Mouse (Mus musculus): ENCODE results near the gene Olfr420. TPM values are rescaled to one million over a fixed set of nuclear protein-coding genes. Genes with fewer than 3 reads are reported as not detected.

Gene Olfr420
- polyA plus RNA-seq, 1 experiment from 2014 or later: not detected

- Histone ChIP-seq H3K27me3 (replicated peaks; ENCODE audit: insufficient read depth, low read length) (no peaks in the 10 kb centered on the region), H3K9me3 (ENCODE audit: low read length) (no peaks in the 10 kb centered on the region), H3K9ac (replicated peaks; ENCODE audit: low read depth) (no peak overlapping the region), H3K4me1 (ENCODE audit: insufficient read depth, low read depth, low read length) (no peaks in the 10 kb centered on the region), H3K4me3 (ENCODE audit: low read depth, low read length) (no peak overlapping the region), H3K36me3 (ENCODE audit: insufficient read depth, low read length) (no peaks in the 10 kb centered on the region), H3K4me2 (replicated peaks; ENCODE audit: low read depth, low read length) (no peak overlapping the region), H3K27ac (ENCODE audit: low read length) (no peak overlapping the region)
- ATAC-seq (no peak), DNase-seq (ENCODE audit: low spot score) (no peak)
- TF ChIP-seq EP300 (IDR thresholded peaks at IDR 0.05) (no peak), CTCF (IDR thresholded peaks at IDR 0.05) (no peak)
- 67% methylated on average over 3 of the region's 3 CpGs for WGBS
These were observed 2.2 kb downstream of the Olfr420 start for GRCm38 (mm10) chr1:174157622-174158021.

DNA sequence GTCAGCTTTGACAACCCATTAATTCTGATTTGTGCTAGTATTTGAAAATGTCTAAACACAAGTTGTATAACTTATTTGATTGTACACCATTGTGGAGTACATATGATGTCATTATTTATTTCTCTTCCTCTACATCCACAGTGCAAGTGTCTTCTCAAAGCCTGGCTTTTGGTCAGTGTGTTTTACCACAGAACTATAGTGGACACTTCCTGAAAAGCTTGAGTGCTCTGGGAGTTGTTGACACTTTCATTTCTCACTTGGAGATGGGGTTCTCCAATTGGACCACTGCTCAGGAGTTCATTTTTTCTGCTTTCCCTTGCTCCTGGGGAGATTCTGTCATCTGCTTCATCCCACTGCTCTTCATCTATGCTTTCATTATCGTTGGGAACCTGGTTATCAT, 3.1 kb downstream of the Olfr420 start:
- Histone ChIP-seq H3K4me2 (replicated peaks; ENCODE audit: low read depth, low read length) (no peak overlapping the region), H3K27ac (ENCODE audit: low read length) (no peak overlapping the region), H3K9me3 (ENCODE audit: low read length) (no peaks in the 10 kb centered on the region), H3K4me3 (ENCODE audit: low read depth, low read length) (no peak overlapping the region), H3K36me3 (ENCODE audit: insufficient read depth, low read length) (no peaks in the 10 kb centered on the region), H3K4me1 (ENCODE audit: insufficient read depth, low read depth, low read length) (no peaks in the 10 kb centered on the region), H3K9ac (replicated peaks; ENCODE audit: low read depth) (no peak overlapping the region), H3K27me3 (replicated peaks; ENCODE audit: insufficient read depth, low read length) (no peaks in the 10 kb centered on the region)
- TF ChIP-seq CTCF (IDR thresholded peaks at IDR 0.05) (no peak), EP300 (IDR thresholded peaks at IDR 0.05) (no peak)
- DNase-seq (ENCODE audit: low spot score): no peak
- no peak for ATAC-seq
- 76% methylated on average over 1 of the region's 1 CpGs for WGBS

DNA sequence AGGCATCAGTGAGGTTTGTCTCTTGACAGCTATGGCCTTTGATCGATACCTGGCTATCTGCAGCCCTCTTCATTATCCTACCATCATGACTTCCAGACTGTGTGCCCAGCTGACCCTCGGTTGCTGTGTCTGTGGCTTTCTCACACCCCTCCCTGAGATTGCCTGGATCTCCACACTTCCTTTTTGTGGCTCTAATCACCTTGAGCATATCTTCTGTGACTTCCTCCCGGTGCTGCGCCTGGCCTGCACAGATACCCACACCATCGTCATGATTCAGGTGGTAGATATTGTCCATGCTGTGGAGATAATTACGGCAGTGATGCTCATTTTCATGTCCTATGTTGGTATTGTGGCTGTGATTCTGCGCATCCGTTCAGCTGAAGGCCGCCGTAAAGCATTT, 3.7 kb downstream of the Olfr420 start:
- H3K4me3 ChIP-seq (ENCODE audit: low read depth, low read length): no peak overlapping the region
- no peaks in the 10 kb centered on the region for H3K27me3 ChIP-seq (replicated peaks; ENCODE audit: insufficient read depth, low read length)
- DNase-seq (ENCODE audit: low spot score) (no peak), ATAC-seq (no peak)
- no peaks in the 10 kb centered on the region for H3K4me1 ChIP-seq (ENCODE audit: insufficient read depth, low read depth, low read length)
- TF ChIP-seq EP300 (IDR thresholded peaks at IDR 0.05): no peak
- TF ChIP-seq CTCF (IDR thresholded peaks at IDR 0.05): no peak
- H3K9me3 ChIP-seq (ENCODE audit: low read length): no peaks in the 10 kb centered on the region
- no peak overlapping the region for H3K4me2 ChIP-seq (replicated peaks; ENCODE audit: low read depth, low read length)
- H3K36me3 ChIP-seq (ENCODE audit: insufficient read depth, low read length): no peaks in the 10 kb centered on the region
- no peak overlapping the region for H3K27ac ChIP-seq (ENCODE audit: low read length)
- H3K9ac ChIP-seq (replicated peaks; ENCODE audit: low read depth): no peak overlapping the region
- WGBS: 89% methylated on average over 10 of the region's 10 CpGs

DNA sequence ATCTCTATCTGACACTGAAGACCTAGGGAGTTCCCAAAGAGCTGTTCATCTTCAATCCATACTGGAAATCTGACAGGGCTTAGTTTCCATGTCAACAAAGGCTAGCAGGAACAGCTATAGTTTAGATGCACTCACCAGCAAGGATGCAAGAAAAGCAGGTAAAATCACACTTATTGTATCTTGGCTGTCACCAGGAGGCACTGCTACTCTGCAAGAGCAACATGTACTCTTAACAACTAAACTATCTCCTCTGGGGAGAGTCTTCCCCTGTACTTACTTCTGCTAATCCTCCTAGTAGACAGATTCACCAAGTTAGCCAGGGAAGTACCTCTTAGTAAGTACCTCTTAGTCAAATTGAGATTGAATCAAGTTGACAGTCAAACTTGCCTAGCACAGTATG, 13.6 kb downstream of the Olfr420 start:
- no peaks in the 10 kb centered on the region for H3K4me1 ChIP-seq (ENCODE audit: insufficient read depth, low read depth, low read length)
- ATAC-seq (no peak), DNase-seq (ENCODE audit: low spot score) (no peak)
- H3K36me3 ChIP-seq (ENCODE audit: insufficient read depth, low read length): no peaks in the 10 kb centered on the region
- no peak overlapping the region for H3K4me3 ChIP-seq (ENCODE audit: low read depth, low read length)
- H3K27me3 ChIP-seq (replicated peaks; ENCODE audit: insufficient read depth, low read length): no peaks in the 10 kb centered on the region
- H3K27ac ChIP-seq (ENCODE audit: low read length): no peak overlapping the region
- TF ChIP-seq EP300 (IDR thresholded peaks at IDR 0.05) (no peak), CTCF (IDR thresholded peaks at IDR 0.05) (no peak)
- no peaks in the 10 kb centered on the region for H3K9me3 ChIP-seq (ENCODE audit: low read length)
- no peak overlapping the region for H3K9ac ChIP-seq (replicated peaks; ENCODE audit: low read depth)
- H3K4me2 ChIP-seq (replicated peaks; ENCODE audit: low read depth, low read length): no peak overlapping the region

- WGBS: 46% methylated on average over 5 of the region's 5 CpGs
- H3K27ac ChIP-seq (ENCODE audit: low read length): no peak overlapping the region
These were observed 15.5 kb downstream of the Olfr420 start for GRCm38 (mm10) chr1:174170706-174171501.

DNA sequence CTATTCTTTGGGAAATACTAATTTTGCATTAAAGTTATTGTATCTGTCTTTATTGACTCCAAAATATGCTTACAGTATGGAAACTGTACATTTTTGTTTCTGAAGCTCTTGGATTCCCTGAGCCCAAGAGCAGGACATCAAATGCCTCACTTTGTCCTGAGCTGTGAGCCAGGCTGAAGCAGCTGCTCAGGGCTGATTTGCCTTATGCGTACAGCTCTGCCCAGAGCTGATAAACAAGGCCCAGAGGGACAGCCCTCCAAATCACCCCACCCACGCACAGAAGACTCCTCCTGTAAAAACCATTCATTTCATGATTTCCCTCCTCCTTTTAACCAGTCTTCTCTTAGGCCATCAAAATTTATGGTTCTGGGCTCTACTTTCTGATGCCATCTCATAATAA, 16.1 kb downstream of the Olfr420 start:
- 48% methylated on average over 2 of the region's 2 CpGs for WGBS
- H3K4me3 ChIP-seq (ENCODE audit: low read depth, low read length): no peak overlapping the region
- no peak overlapping the region for H3K4me2 ChIP-seq (replicated peaks; ENCODE audit: low read depth, low read length)
- DNase-seq (ENCODE audit: low spot score) (no peak), ATAC-seq (peak; percentile 50)
- H3K27ac ChIP-seq (ENCODE audit: low read length): no peak overlapping the region
- no peak overlapping the region for H3K9ac ChIP-seq (replicated peaks; ENCODE audit: low read depth)
- H3K9me3 ChIP-seq (ENCODE audit: low read length): no peaks in the 10 kb centered on the region
- TF ChIP-seq EP300 (IDR thresholded peaks at IDR 0.05) (no peak), CTCF (IDR thresholded peaks at IDR 0.05) (no peak)
- no peaks in the 10 kb centered on the region for H3K27me3 ChIP-seq (replicated peaks; ENCODE audit: insufficient read depth, low read length)
- H3K36me3 ChIP-seq (ENCODE audit: insufficient read depth, low read length): no peaks in the 10 kb centered on the region
- H3K4me1 ChIP-seq (ENCODE audit: insufficient read depth, low read depth, low read length): no peaks in the 10 kb centered on the region

More at GRCm38 (mm10) chr1:174170706-174171501, 15.5 kb downstream of the Olfr420 start:
- H3K4me2 ChIP-seq (replicated peaks; ENCODE audit: low read depth, low read length): no peak overlapping the region
- TF ChIP-seq CTCF (IDR thresholded peaks at IDR 0.05) (no peak), EP300 (IDR thresholded peaks at IDR 0.05) (no peak)
- no peaks in the 10 kb centered on the region for H3K4me1 ChIP-seq (ENCODE audit: insufficient read depth, low read depth, low read length)
- no peak overlapping the region for H3K4me3 ChIP-seq (ENCODE audit: low read depth, low read length)
- ATAC-seq (no peak), DNase-seq (ENCODE audit: low spot score) (no peak)
- H3K9ac ChIP-seq (replicated peaks; ENCODE audit: low read depth): no peak overlapping the region
- no peaks in the 10 kb centered on the region for H3K36me3 ChIP-seq (ENCODE audit: insufficient read depth, low read length)
- no peaks in the 10 kb centered on the region for H3K9me3 ChIP-seq (ENCODE audit: low read length)
- no peaks in the 10 kb centered on the region for H3K27me3 ChIP-seq (replicated peaks; ENCODE audit: insufficient read depth, low read length)
